Mouse (Mus musculus): ENCODE data around the gene Cort.

GRCm38 (mm10) chr4:149157415-149157973 is 30.9 kb upstream of the Cort start:
- TF ChIP-seq CTCF (IDR thresholded peaks at IDR 0.05) (no peak), EP300 (IDR thresholded peaks at IDR 0.05; ENCODE audit: insufficient read depth, low read depth, low read length) (no peak)

All from heart, adult 2 months (tissue).